Mouse (Mus musculus) common myeloid progenitor, adult 5-6 weeks (primary cell): ENCODE measurements around the gene Traf3. TPM values are rescaled to one million over a fixed set of nuclear protein-coding genes. Genes with fewer than 3 reads are reported as not detected.

Source experiments
- ATAC-seq: replicated peaks from 2 replicates; pipeline ENCODE4 v1.8.0; 2016; ENCODE audit warnings: low read depth, mild to moderate bottlenecking, moderate TSS enrichment, inconsistent platforms; ENCODE audit not compliant: poor library complexity, severe bottlenecking
- total RNA-seq: library from RNA; stranded (forward); fragments of 200-1000, 187-1606 nt; gene quantifications from 2 replicates; pipeline ENCODE4 v1.2.3, GENCODE M21; 2017

The Traf3 gene
- total RNA-seq, 1 experiment from 2014 or later: 15.7 TPM

DNA sequence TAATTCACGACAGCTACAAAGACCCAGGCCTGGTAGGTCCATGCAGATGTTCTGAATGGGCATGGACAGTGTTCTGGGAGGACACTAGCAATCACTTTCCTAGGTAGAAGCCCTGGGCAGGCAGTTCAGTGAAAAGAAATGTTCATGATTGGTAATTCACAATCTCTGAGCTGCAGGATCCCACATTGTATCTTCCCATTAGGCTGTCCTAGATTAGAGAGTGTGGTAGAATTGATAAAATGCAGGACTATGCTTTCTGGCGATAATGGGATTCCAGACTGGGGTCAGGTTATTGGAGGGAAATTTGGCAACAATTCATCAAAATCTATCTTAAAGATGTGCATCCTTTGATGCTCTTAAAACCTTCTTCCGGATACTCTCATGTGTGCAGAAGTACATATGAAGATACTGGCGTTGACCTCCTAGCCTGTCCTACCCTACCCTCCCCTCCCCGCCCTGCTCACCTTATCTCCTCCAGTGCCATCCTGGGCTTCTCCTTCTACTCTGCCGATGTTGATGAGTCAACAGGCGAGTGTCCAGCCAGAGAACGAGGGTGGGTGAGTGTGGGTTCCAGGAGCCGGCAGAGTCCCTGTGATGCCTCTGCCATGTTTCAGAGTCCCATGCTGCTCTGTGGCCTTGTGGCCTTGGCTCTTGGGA lies 80.8 kb downstream of the Traf3 start:
- no peak for ATAC-seq

DNA sequence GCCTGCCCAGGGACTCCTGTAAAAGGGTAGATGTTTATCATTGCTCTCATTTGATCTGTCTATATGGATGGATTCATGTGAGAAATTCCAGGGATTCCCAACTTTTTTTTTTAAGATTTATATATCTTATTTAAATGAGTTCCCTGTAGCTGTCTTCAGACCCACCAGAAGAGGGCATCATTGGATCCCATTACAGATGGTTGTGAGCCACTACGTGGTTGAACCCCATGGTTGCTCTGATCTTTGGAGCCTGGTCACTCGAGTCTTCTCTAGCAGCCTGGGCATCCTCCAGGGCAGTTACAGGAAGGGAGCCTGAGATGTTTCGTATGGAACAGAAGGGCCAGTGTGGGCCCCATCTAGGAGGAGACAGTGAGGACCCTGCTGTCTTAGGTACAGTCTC lies 82.9 kb downstream of the Traf3 start:
- ATAC-seq: no peak

- no peak for ATAC-seq
Observed at GRCm38 (mm10) chr12:111250116-111250515, 83.9 kb downstream of the Traf3 start.

GRCm38 (mm10) chr12:111251227-111251626 lies 85.1 kb downstream of the Traf3 start:
- no peak for ATAC-seq

DNA sequence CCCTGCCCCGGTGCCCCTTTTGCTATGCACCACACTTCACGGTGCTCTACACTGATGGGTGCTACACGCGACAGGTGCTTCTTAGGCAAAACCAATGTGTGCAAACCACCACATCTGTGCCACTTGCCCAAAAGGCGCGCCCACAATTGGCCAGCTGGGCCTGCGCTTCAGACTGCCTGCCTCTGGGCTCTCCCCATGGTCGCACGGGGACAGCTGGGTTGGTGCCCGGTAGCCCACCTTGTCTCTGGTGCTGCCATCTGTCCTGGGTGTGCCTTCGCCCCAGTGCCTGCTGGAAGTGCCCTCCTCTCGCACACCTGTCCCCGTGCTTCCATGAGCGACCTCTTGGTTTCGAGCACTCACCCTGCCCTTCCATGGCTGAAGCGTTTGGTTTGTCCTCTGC lies 97.5 kb downstream of the Traf3 start:
- ATAC-seq: no peak

- ATAC-seq: no peak
Observed at GRCm38 (mm10) chr12:111265212-111265611, 99.0 kb downstream of the Traf3 start.

- ATAC-seq: no peak
Observed at GRCm38 (mm10) chr12:111266592-111266991, 100.4 kb downstream of the Traf3 start.

DNA sequence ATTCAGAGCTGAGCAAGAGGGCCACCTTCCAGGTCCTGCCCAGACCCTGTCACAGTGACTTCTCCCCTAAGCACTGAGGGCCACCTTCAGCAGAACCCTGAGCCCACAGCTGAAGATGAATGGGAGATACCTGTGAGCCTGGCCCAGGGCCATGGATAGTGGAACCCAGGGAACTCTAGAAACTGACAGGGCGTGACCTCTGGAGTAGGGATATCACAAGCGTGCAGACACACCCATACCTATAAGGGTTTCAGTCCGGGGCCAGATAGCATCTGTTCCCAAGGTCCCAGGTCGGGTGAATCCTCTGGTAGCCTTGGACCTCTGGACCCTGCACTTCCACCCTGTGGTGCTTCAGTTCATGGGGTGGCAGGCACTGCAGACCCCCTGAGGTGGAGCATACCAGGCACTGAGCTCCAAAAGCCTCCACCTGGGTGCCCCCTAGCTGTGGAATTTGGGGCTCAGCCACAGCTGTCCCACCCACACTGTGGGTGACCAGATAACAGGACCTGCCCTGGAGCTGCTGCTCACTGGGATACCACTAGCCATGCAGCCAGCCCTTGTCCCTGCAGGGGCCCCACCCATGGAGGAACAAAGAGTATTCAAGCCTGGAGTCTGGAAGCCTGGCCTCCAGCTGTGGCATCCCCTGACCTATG lies 101.6 kb downstream of the Traf3 start:
- no peak; the same call in 1 of the 2 replicates for ATAC-seq

GRCm38 (mm10) chr12:111270629-111271277 lies 104.6 kb downstream of the Traf3 start, which contains the start of gene Amn:
TSS of gene Amn (plus strand) at chr12:111271095.
- ATAC-seq: no peak

GRCm38 (mm10) chr12:111271406-111271805 lies 105.2 kb downstream of the Traf3 start:
- ATAC-seq: no peak

DNA sequence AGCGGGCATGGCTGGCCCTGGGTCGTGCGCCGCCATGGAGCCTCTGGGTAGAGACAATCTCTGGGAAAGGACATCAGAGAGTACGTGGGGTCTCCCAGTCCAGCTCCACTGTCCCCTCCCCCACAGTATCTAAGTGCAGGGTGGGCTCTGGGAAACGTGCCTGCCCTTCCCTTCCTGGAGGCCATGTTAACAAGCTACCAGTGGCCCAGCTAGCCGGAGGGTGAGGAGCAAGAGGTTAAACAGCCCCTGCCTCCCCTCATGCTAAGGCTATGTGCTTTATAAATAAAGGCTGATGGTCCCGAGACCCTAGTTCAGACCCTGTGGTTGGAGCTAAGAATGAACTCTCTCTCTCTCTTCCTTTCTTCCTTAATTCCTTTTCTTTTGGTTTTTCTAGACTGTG lies 105.8 kb downstream of the Traf3 start:
- no peak for ATAC-seq

DNA sequence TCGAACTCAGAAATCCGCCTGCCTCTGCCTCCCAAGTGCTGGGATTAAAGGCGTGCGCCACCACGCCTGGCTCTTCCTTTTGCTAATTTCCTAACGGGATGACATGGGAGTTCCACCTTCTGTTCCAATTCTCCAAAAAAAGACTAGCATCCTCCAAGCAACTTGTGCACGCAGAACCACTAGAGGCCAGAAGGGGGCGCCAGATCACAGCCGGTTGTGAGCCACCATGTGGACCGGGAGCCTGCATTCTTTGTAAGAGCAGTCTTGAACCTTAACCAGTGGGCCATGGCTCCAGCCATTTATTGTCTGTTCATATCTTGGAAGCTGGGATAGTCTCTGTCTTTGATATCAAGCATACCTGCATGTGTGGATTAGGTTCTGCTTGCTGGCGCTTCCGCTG lies 106.2 kb downstream of the Traf3 start:
- peak; percentile 59 for ATAC-seq

- no peak for ATAC-seq
Observed at GRCm38 (mm10) chr12:111274006-111274405, 107.8 kb downstream of the Traf3 start.

DNA sequence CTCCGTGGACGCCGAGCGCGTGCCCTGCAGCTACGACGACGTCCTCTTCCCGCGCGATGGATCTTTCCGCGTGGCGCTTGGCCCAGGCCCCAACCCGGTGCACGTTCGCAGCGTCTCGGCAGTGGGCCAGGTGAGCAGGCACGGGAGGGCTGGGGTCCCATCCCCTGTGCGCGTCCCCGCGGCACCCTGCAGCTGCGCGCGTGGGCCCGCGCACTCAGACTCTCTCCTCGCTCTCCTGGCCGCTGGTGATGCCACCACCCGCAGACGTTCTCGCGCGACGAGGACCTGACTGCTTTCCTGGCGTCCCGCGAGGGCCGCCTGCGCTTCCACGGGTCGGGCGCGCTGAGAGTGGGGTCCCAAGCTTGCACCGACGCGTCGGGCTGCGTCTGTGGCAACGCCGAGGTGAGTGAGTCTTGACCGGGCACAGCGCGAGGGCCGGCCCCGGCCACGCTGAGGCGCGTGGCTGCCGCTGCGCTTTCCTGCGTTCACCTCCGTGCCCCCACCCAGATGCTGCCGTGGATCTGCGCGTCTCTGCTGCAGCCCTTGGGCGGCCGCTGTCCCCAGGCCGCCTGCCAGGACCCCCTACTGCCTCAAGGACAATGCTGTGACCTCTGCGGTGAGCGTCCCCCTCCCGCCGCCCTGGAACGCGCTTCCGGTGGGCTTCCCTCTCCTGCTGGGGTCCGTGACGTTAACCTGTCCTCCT lies 108.4 kb downstream of the Traf3 start:
- no peak for ATAC-seq

- no peak for ATAC-seq
Observed at GRCm38 (mm10) chr12:111275150-111275841, 109.1 kb downstream of the Traf3 start.

GRCm38 (mm10) chr12:111276371-111276770 lies 110.2 kb downstream of the Traf3 start:
- no peak for ATAC-seq

DNA sequence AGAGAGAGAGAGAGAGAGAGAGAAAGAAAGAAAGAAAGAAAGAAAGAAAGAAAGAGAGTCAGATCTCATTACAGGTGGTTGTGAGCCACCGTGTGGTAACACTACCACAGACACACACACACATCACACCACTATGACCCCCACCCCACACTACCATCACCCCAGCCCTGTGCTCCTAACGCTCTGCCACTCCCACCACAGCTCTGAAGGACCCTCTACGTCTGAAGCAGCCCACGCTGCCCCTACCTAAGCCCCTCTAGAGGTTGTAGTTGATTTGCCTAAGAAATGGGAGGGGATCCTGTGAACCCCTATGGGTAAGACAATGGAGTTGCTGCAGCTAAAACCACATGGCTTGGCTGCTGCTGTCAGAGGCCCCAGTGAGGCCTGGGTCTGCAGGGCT lies 117.4 kb downstream of the Traf3 start:
- ATAC-seq: 0 out of 2 replicates have a peak, but pooled peaks have one; percentile 18

DNA sequence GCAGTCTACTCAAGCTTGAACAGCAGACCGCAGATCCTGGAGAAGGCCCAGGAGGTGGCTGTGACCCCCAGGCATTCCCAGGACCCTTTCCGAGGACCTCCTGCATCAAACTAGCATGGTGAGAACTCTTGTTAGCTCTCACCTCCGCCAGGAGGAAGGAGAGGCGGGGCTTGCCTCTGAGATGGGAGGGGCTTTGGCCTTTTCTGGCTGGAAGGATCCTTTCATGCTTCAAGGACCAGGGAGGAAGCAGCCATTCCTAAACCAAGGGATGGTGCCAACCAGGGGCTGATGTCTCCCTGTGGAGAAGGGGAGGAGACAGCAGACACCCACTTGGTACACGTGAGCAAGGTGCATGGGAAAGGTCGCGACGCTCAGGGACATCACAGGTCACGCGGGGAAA lies 118.4 kb downstream of the Traf3 start:
- ATAC-seq: no peak

- no peak for ATAC-seq
Observed at GRCm38 (mm10) chr12:111293025-111293424, 126.9 kb downstream of the Traf3 start.
